Mouse (Mus musculus): ENCODE data around the gene Ccdc8. TPM values are rescaled to one million over a fixed set of nuclear protein-coding genes. Genes with fewer than 3 reads are reported as not detected.

Ccdc8 gene
- total and polyA plus RNA-seq, 3 experiments = 0.11 TPM; not detected in 2

GRCm38 (mm10) chr7:16999233-16999632 is 6.7 kb downstream of the Ccdc8 start:
- Histone ChIP-seq H3K79me2 (ENCODE audit: control insufficient read depth, insufficient read depth, low read length, poor library complexity) (no peaks in the 10 kb centered on the region), H3K27me3 (ENCODE audit: control insufficient read depth in 1 of 2, insufficient read depth in 2 of 2, low read length in 2 of 2) (no peaks in the 10 kb centered on the region), H3K27ac (ENCODE audit: control insufficient read depth, low read depth, low read length) (no peak overlapping the region), H3K9ac (ENCODE audit: control insufficient read depth, low read depth, low read length, poor library complexity, severe bottlenecking) (no peak overlapping the region), H3K36me3 (ENCODE audit: control insufficient read depth in 1 of 2, insufficient read depth in 2 of 2, low read length in 2 of 2) (peaks cover 0 to 9% of the 10 kb centered on the region in 2 experiments; a peak in 2 of 4 replicates), H3K9me3 (replicated peaks; ENCODE audit: insufficient read depth, low read length) (no peaks in the 10 kb centered on the region), H3K4me1 (ENCODE audit: control insufficient read depth in 1 of 2, insufficient read depth in 2 of 2, low read length in 2 of 2) (peaks cover 8 to 12% of the 10 kb centered on the region in 2 experiments), H3K4me3 (ENCODE audit: control insufficient read depth in 1 of 2, insufficient read depth in 1 of 2, low read depth in 2 of 2, low read length in 2 of 2) (peak overlapping the region in 1 of 2 experiments; percentile 4; a peak in 1 of 4 replicates)
- TF ChIP-seq GATA1 (IDR thresholded peaks at IDR 0.05; ENCODE audit: low read depth, low read length) = peak; percentile 78
- no peak for TF ChIP-seq CHD1 (IDR thresholded peaks at IDR 0.05; ENCODE audit: low read depth, low read length)
- TF ChIP-seq ETS1 (IDR thresholded peaks at IDR 0.05; ENCODE audit: low read depth, low read length) = peak; percentile 57
- TF ChIP-seq TCF12 (IDR thresholded peaks at IDR 0.05; ENCODE audit: low read depth, low read length) = peak; percentile 82
- TF ChIP-seq JUND (IDR thresholded peaks at IDR 0.05; ENCODE audit: low read depth, low read length) = no peak
- peak; percentile 67 to 76; a peak in 3 of 4 replicates for TF ChIP-seq EP300 (IDR thresholded peaks at IDR 0.05; ENCODE audit: low read depth in 1 of 2, low read length in 2 of 2)
- TF ChIP-seq ZNF384 (IDR thresholded peaks at IDR 0.05; ENCODE audit: low read depth, low read length) = peak; percentile 78; the same call in 1 of the 2 replicates
- TF ChIP-seq ZKSCAN1 (IDR thresholded peaks at IDR 0.05; ENCODE audit: low read depth, low read length) = peak; percentile 44; the same call in 1 of the 2 replicates
- TF ChIP-seq BHLHE40 (IDR thresholded peaks at IDR 0.05; ENCODE audit: borderline replicate concordance, low read depth, low read length) = no peak
- peak; percentile 48; the same call in 1 of the 2 replicates for TF ChIP-seq RCOR1 (IDR thresholded peaks at IDR 0.05; ENCODE audit: low read depth, low read length)
- TF ChIP-seq MXI1 (IDR thresholded peaks at IDR 0.05; ENCODE audit: low read depth, low read length) = no peak
- TF ChIP-seq TAL1 (IDR thresholded peaks at IDR 0.05; ENCODE audit: low read length) = peak; percentile 91
- peak; percentile 58 for DNase-seq (ENCODE audit: low read depth, low spot score)

DNA sequence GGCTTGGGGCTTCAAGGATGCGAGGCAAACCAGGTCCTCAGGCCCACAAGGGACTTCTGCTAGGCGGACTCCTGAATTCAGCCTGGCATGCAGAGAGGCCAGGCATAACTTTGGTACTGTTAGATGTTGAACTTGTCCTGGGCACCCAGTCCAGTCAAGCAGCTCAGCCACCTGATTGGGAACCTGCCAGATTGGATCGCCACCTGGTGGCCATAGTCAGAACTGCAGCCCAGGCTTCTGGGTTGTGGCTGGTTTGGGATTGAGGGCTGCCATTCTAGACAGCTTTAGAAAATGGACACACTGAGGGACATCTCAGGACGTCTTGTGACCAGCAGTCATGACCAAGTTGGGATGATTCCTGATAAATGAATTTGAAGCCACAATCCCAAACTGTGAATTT is 7.1 kb downstream of the Ccdc8 start:
- peak; percentile 79 for DNase-seq (ENCODE audit: low read depth, low spot score)
- TF ChIP-seq GATA1 (IDR thresholded peaks at IDR 0.05; ENCODE audit: low read depth, low read length) (no peak), RAD21 (IDR thresholded peaks at IDR 0.05; ENCODE audit: low read depth, low read length) (peak; percentile 72), SMC3 (IDR thresholded peaks at IDR 0.05; ENCODE audit: low read depth, low read length) (peak; percentile 98), BHLHE40 (IDR thresholded peaks at IDR 0.05; ENCODE audit: borderline replicate concordance, low read depth, low read length) (no peak), SIN3A (IDR thresholded peaks at IDR 0.05; ENCODE audit: low read length) (peak; percentile 49; the same call in 1 of the 2 replicates), CHD1 (IDR thresholded peaks at IDR 0.05; ENCODE audit: low read depth, low read length) (no peak), GABPA (IDR thresholded peaks at IDR 0.05; ENCODE audit: low read depth, low read length) (no peak), TBP (IDR thresholded peaks at IDR 0.05; ENCODE audit: low read depth, low read length) (no peak), CTCF (IDR thresholded peaks at IDR 0.05 in 2 of 3, conservative IDR thresholded peaks at IDR 0.05 in 1 of 3; ENCODE audit: control insufficient read depth in 1 of 3, insufficient read depth in 1 of 3, low read depth in 2 of 3, low read length in 3 of 3, poor library complexity in 1 of 3, severe bottlenecking in 1 of 3) (peak; percentile 96 to 99 (median 98)), ZC3H11A (IDR thresholded peaks at IDR 0.05; ENCODE audit: low read depth, low read length) (peak; percentile 76), TAL1 (IDR thresholded peaks at IDR 0.05; ENCODE audit: low read length) (no peak)
- Histone ChIP-seq H3K4me1 (ENCODE audit: control insufficient read depth in 1 of 2, insufficient read depth in 2 of 2, low read length in 2 of 2) (peaks cover 8 to 12% of the 10 kb centered on the region in 2 experiments), H3K36me3 (ENCODE audit: control insufficient read depth in 1 of 2, insufficient read depth in 2 of 2, low read length in 2 of 2) (peaks cover 0 to 9% of the 10 kb centered on the region in 2 experiments; a peak in 2 of 4 replicates), H3K9me3 (replicated peaks; ENCODE audit: insufficient read depth, low read length) (no peaks in the 10 kb centered on the region), H3K27me3 (ENCODE audit: control insufficient read depth in 1 of 2, insufficient read depth in 2 of 2, low read length in 2 of 2) (no peaks in the 10 kb centered on the region), H3K9ac (ENCODE audit: control insufficient read depth, low read depth, low read length, poor library complexity, severe bottlenecking) (no peak overlapping the region), H3K27ac (ENCODE audit: control insufficient read depth, low read depth, low read length) (no peak overlapping the region), H3K79me2 (ENCODE audit: control insufficient read depth, insufficient read depth, low read length, poor library complexity) (no peaks in the 10 kb centered on the region), H3K4me3 (ENCODE audit: control insufficient read depth in 1 of 2, insufficient read depth in 1 of 2, low read depth in 2 of 2, low read length in 2 of 2) (peak overlapping the region in 1 of 2 experiments; percentile 4; a peak in 1 of 4 replicates)
